Mouse (Mus musculus) E14TG2a.4 (cell line): ENCODE measurements around the gene A730061H03Rik.

Source experiments
- CTCF ChIP-seq: conservative IDR thresholded peaks from 2 replicates; pipeline ENCODE4 v1.5.1; 2014; ENCODE audit warnings: low read length
- NANOG ChIP-seq: IDR thresholded peaks from 2 replicates; pipeline ENCODE4 v1.6.1; 2014; ENCODE audit warnings: borderline replicate concordance, low read length, mixed read lengths

DNA sequence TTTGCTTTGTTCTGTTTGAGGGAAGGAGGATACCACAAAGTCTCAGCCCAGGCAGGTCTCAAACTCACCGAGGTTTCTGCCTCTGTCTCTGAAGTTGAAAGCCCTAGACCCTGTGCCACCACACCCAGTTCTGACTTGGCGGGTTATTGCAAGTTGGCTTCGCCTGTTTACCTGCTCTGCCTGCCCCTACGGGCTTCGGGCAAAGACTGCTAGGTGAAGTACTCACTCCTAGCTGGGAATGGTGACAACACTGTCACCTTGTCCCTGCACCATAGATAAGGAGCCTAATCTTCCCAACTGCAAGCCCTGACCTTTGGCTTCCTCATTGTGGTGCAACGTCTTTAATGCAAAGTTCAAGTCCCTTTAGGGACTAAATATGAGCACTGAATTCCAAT lies 25.4 kb upstream of the A730061H03Rik start:
- TF ChIP-seq CTCF (no peak), NANOG (no peak)
